Mouse (Mus musculus) kidney, postnatal 36 days (tissue): ENCODE data around the gene Gprin2.

Source experiments
- DNase-seq, 2 experiments: peaks; one replicate each; pipeline ENCODE4 v3.0.0; 2021 to 2022; ENCODE audit warnings: mixed read lengths in 2 of 2

Gene Gprin2

DNA sequence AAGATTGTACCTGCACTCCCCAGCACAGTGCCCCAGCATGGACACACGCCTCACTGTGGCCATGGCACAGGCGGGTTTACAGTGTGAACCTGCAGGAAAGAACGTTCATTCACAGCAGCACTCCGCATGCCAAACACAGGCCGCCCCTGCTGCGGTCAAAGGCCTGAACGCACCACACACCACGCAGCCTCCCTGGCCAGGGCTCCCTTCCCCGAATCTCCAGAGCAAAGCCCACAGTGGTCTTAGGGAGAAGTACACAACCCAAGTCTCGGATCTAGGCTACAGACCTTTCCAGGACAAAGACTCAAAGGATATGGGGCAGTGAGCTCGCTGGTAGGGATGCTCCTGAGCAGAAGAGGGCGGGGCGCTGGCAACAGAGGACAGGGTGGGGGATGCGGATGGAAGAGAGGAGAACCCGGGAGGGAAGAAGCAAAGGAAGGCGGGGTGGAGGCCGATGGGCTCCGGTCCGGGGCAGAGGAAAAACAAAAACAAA is 669 bp downstream of the Gprin2 start:
- peak; percentile 37 to 55 for DNase-seq

DNA sequence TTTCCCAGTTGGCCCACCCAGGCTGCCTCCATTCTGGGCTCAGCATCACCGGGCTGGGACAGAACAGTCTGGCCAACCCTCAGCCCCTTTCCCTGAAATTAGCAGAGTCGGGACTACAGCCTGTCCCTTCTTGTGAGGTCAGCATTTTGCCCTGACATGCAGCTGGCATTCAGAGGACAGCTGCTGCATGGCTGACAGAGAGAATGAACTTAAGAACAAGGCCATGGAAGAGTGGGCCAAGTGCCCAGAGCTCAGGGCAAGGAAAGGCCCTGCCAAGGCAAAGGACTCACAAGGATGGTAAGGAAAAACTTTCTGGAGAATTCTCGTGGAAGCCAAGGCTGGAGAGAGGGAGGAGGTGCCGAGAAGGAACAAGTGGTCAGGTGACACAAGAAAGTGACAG is 4.7 kb downstream of the Gprin2 start:
- DNase-seq = peak; percentile 27 to 43

DNA sequence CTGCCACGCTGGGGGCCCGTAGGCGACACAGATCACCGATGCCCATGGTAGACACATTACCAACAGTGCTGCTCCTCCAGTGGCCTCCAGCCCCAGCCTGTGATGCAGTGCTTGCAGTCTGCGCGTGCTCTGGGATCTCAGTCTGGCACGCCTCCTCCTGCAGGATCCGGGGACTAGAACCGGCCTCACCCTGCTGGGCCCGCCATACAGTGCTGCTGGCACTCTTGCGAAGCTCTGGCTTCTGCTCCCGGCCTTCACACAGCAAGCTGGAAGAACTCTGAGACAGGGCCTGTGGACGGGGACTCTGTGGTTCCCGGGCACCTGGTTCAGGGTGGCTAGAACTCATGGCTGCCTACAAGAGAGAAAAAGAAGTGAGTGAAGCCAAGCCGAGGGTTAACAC is 6.0 kb downstream of the Gprin2 start:
- no peak for DNase-seq

DNA sequence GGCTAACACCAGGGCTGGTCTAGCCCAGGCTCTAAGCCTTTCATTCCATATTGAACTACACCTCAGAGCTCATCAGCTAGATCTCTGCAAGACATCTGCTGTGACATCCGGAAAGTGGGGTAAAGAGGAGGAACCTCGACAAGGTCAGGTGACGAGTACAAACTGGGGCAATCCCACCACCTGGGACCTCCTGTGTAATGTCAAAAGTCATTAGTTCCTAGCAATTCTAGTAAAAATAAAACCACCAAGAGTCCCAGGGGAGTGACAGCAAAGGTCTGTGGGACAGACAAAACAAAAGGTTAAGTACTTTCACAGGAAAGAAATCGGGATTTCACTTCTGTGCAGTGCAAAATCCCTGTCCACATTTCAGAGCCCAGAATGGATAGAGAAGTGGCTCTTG is 7.6 kb downstream of the Gprin2 start:
- no peak for DNase-seq

DNA sequence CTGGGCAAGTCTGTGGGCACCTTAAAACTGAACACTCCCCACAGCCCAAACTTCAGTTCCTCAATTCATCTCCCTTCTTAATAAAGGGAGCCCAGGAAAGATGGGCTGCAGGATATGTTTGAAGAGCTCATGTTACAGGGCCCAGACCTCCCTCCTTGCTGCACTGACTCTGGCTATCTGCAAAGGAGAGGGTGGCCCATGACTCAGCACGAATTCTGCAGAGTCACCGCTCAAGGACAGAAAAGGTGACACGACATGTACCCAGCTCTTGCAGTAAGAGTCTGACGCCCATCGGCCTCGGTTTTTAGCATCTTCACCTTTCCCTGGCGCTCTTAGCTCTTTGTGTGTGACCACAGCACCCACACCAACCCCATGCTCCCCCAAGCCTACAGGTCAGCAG is 11.1 kb downstream of the Gprin2 start:
- no peak for DNase-seq

DNA sequence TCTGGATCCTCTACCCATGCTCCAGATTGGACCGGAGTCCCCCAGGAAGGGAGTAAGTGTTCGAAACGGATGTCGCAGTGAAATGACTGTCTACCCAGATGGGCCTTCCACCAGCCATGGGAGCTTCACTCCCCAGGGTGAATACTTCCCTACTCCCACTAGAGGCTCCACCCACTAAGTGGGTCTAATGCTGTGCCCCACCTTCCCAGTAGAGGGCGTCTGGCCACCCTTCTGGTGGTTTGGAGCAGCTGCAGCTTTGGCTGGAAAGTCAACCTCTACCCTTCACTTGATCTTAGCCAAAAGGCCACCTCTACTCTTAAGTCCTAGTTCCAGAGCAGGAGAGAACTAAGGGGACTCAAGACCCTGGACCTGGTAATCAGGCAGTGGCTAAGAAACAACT is 12.8 kb downstream of the Gprin2 start:
- DNase-seq = peak; percentile 56 to 79

DNA sequence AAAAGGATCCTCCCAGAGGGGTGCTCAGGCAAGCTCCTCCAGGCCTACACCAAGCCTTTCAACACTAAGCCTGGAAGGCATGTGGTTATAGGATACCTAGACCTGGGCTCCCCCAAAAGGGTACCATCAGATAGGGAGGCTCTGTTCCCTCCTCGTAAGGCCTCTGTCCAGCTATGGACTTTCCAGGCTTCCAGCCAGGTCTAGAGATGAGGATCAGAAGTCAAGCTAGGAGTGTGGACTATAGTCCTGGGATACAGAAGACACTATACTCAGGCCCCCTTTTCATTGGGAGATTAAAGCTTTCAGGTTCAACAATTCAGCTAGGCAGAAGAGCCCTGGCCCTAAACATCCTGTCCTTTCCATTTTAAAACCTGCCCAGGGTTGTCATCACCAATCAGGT is 18.4 kb downstream of the Gprin2 start:
- DNase-seq = peak; percentile 53 to 58

DNA sequence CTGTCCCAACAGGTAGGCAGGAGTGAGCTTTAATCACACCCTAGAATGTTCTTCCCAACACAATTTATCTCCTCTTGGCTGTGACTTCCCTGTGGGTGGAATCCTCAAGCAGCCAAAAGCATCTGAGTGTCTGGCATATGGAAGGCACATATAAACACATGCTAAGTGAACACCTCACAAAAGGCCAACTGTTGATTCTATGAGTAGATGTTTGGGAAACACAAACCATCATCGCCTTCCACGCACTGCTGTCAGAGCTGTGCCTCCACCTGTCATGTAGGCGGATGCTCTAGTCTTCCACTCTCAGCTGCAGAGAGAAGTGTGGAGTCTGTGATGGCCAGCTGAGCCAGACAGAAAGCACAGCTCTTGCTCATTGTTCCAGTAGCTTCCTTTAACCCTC is 22.1 kb downstream of the Gprin2 start:
- DNase-seq = no peak

DNA sequence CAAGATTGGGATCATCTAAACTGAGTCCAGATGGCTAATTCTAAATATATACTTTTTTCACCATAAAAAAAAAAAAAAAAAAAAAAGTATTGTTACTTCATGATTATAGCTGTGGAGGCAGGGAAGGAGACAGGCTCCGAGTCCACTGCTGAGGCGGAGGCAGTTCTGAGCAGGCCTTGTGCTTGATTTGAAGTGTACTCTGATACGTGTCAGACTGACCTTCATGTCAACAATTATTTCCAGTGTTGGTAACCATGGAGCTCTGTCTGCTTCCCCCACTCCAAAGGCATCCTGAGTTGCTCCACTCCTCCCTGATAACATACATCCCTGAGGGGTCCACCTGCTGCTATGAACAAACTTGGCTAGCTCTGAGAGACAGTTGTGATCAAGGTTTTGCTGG is 30.3 kb downstream of the Gprin2 start:
- DNase-seq = no peak

DNA sequence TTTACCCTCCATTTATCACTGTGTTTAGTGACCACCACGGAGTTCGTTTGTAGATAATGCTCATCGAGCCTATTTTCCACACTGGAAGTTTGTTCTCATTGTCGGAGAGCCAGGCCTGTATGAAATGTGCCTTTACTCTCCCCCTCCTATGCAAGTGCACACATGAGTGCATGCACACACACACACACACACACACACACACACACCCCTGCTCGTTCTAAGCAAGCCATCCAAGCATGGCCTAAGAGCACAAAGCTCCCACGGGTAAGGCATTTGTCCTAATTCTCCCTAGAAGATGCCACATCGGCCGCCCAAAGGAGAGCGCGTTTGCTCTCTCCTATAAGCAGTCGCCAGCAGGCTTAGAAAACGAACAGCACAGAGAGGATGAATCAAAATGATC is 45.7 kb downstream of the Gprin2 start:
- DNase-seq = no peak

DNA sequence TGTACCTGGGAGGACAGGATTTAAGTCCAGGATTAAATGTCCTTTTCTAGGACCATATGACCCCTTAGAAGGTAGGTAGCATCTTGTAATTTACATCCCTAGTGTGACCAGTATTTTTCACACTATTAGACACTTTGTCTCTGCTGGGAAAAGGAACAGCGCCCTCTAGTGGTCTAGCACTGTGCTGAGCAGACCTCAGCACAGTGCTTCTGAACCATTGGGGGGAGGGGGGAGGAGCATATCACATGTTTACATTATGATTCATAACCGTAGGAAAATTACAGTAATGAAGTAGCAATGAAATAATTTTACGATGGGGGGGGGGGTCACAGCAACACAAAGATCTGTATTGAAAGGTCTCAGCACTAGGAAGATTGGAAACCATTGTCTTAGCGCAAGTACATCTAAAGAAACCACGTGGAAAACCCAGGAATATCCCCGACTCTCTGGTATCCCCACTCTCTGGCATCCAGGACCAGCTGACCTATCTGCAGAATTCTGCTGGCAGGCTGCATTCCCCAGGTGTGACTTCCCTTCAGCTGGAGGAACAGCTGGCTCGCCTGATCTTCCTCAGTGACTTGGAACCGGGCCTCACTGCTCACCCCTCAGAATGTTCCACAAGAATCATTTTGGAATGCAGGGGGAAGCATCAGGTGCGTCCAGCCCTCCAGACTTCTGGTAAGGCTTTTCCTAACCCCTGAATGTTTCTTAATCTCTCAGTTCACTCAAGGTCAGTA is 46.7 kb downstream of the Gprin2 start:
- peak; percentile 37 to 77 for DNase-seq

DNA sequence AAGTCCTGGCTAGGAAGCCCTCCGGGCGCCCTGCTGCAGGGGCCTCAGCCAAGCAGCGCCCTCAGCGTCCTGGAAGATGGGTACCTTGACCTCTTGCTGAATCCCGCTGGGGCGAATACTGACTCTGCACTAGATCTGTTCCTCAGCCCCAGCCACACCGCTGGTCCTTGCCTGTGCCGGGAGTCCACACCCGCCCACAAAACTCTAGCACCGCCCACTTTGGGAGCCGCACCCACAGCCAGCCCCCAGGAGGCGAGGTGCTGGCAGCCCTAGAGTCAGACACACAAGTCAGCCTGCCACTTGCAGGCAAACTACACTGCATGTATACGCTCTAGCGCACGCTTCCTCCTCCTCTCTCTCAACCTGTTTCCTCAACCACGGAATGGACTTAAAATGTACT is 49.1 kb downstream of the Gprin2 start, which contains the start of gene Npy4r:
Gene Npy4r (minus strand): TSS at position 148 of the 400 bp plus-strand sequence.
- peak; percentile 63 to 78 for DNase-seq

DNA sequence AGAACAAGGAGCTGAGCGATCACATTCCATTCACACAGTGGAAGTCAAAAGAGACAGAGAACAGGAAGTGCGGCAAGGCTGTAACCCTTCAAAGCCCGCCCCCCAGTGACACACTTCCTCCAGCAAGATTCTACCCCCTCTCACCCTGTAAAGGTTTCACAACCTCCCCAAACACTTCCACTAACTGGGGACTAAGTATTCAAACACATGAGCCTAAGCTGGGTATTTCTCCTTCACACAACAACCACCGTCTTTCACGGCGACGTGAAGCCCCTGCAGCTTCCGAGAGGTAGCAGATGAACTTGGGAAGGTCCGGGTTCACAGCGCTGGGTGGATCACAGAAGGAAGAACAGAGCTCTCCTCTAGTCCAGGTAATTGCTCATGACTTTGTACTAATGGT is 58.5 kb downstream of the Gprin2 start:
- DNase-seq = no peak

DNA sequence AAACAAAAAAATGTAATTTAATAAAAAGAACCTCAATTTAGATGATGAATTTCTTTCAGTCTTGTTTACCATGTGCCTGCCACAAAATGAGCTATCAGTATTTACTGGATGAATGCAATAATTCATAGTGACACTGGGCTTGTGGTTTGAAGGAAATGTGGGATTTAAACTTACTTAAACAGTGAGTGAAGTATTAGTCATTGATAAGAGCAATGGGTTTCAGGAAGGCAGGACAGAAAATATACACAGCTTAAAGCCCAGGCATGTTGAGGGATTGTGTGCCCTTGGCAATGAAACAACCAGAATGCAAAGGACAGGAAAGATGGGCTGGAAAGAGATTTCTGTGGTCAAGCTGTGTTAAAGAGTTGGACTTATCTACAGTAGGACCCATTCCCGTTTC is 59.1 kb downstream of the Gprin2 start:
- DNase-seq = no peak

DNA sequence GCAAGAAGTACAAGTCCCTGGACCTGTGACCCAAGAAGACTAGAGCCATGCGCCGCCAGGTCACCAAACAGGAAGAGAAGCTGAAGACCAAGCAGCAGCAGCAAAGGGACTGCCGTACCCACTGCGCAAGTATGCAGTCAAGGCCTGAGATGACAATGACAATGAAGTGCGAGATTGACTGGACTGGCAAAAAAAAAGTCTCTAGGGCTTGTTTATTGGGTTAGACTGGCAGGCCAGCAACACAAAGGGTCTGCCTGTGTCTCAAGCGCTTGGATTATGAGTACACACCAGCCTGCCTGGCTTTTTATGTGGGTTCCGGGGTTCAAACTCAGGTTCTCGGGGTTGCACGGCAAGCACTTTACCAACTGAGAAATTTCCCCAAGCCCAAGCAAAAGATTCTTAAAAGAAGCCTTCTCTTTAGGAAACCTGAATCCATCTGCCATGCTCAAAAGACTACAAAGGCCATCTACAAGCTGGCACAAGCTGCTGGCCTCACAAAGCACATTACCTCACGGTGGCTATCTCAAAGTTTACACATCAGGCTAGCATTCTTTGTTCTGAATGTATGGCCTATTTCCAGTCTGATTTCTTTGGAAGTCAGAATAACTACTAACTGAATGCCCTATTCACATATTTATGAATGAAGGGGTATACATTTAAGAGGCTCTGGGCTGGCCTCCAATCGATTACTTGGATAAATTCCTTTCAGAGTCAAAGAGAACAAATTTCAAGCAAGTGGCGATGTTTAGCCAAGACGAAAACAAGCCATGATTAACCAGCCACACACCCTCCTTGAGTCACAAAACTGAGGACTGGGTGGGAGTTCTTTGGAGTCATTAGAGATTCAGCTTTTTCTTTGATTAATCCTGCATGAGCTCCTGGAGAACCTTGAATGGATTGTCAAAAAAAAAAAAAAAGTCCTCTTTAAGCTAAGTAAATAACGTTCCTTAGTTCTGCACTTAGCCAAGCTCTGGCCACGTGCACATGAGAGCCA is 61.5 kb downstream of the Gprin2 start:
- no peak for DNase-seq
